Mouse (Mus musculus): ENCODE results near the gene Vmp1.

Gene Vmp1

DNA sequence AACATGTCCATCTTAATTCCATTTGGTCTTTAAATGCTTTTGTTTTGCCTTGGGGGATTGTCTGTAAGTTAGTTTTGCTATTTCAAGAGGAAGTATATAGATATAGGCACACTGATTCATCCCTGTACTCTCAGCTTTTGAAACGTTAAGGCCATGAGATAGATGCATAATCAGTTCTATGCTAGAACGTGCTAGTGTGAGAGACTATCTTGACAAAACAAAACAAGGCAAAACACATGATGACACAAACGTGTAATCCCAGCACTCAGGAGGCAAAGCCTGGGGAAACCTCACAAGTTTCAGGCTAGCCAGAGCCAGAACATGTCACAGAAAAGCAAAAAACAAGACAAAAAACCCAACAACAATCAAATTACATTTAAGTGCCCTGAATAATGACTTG, 10.9 kb downstream of the Vmp1 start:
- no peak for DNase-seq (ENCODE audit: low read depth, low spot score)

DNA sequence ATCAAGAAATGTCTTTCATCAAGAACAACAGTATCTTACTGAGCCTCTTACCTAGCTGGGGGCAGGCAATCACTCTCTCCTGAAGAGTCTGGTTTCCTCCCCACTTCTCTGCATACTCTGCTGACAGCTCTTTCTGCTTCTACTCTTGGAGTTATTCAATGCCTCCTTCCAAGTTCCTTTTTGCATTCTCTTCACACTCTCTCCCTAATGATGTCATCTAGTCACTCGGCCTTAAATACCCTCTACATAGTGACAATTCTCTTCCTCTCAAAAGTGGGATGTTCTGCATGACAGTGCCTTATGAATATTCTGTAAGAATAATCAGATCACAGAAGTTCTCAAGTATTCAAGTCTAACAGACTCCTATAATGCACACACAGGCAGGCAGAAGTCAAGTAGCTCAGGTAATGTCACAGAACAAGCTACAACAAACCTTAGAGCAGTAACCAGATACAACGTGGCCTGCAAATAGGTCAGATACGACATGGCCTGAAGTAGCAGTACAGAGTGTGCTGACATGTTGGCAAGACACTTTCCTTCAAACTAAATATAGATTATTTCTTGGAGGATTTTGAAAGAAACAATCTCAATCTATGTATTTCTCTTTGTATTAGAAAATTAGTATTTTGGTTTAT, 12.5 kb downstream of the Vmp1 start:
- DNase-seq (ENCODE audit: low read depth, low spot score) = no peak

DNA sequence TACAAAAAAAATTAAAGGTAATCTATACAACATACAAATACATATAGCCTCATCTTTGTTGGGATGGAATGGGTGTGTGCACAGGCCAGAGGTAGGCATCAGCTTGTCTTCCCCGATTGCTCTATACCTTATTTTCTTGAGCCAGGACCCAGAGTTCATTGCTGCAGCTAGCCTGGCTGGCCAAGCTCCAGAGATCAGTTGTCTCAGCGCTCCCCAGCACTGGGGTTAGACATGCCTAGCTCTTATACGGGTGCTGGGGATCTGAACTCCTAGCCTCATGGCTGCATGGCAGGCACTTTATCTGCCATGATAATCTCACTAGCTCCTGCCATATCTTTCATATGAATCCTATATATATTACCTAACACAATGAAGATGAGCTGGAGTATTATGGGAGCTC, 15.5 kb downstream of the Vmp1 start:
- DNase-seq (ENCODE audit: low read depth, low spot score) = no peak

DNA sequence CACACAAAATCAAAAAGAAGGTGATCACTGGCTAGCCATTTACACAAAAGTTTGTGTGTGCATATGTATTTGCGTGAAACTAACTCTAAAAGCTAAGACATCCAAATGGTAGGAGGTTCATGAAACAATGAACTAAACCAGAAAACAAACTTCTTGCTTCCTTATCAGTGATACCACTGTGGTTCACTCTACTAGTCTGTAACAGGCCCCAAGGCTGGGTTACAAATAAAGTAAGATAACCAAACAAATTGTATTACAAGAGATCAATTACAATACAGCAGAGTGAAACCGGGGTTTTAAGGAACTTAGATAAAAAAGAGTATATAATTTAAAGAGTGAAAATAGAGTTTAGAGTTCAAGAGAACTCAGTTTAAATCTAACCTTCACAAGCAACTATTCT, 16.1 kb downstream of the Vmp1 start:
- no peak for DNase-seq (ENCODE audit: low read depth, low spot score)

DNA sequence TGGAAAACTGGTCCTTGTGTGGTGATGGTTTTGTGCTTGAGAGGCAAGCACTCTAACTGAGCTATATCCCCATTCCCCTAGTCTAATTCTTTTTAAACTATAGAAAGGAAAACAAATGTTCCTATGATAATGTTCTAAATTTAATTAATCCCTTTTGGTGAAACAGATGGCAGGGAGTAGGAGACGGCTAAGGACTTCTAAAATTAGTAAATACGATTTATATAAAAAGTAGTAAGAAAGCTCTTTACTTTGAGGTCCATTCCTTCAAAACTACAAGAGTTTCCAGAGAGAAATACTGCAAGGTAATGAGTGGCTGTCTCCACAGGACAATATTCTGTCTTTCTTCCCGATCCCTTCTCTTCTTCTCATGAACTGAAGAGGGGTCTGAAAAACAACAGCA, 19.2 kb downstream of the Vmp1 start:
- no peak for DNase-seq (ENCODE audit: low read depth, low spot score)

DNA sequence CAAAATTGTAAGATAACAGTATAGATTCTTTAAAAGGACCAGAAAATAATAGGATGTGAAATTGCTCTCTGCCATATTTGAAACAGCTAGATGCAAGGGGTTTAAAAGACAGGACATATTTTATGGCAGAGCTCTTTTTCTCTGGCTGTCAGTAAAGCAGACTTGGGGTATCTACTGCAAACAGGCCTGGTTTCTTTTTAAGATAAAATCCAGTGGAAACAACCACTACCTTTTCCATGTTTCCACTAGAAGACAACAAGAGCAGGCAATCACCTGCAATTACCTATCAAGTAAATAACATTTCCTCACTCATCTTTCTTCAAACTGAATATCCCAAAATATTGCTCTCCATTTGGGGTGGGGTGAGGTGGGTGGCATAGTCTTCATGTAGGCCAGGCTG, 19.7 kb downstream of the Vmp1 start:
- no peak for DNase-seq (ENCODE audit: low read depth, low spot score)

DNA sequence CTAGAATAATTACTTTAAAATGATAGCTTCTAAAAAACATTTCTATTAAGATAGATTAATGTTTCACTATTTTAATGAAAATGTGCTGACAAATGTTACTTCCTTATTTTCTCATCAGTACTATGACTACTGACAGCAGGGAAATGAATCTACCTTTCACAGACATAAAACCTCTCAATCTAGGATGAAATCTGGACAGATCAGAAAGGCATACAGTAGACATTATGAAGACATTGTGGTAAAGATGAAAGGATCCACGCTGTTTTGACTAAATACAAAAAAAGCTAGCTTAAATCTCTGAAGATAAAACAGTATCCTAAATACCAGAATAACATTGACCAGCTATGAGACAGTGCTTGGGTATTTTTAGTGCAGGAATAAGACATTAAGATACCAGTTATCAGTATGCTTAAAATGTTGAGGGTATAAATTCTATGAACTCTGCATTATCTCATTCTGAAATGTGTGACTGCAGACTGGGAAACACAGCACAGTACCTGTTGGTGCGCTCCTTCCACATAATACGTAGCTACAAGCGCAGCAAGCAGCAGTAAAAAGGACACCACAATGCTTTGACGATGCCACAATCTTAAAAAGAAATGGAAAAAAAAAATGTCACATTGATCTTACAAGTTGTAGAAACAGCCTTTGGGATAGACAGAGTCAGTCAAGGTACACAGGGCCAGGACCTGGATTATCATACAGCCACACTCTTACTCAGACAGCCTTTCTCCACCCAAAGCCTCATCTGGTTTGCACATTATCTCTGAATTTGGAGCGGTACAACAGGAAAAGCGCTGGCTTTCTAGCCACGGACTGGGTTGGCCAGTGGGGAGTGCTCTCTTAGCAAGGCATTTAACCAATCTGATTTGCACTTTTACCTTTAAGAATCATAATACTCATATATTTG, 20.4 kb downstream of the Vmp1 start:
- DNase-seq (ENCODE audit: low read depth, low spot score) = no peak

DNA sequence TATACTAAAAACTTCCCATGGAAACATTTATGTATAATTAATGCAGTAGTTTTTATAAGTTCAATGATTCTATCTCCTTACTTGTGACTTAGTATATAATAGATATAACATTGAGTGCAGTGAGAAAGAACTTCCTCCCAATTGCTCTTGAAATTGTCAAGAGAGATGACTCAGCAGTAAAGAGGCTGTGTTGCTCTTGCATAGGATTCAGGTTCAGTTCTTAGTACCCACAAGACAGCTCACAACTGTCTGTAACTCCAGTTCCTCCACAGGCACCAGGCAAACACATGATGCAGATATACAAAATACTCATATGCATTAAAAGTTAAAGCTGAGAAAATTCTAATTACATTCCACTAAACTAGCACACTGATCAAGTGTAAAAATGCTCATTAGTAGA, 25.8 kb downstream of the Vmp1 start:
- DNase-seq (ENCODE audit: low read depth, low spot score) = no peak

DNA sequence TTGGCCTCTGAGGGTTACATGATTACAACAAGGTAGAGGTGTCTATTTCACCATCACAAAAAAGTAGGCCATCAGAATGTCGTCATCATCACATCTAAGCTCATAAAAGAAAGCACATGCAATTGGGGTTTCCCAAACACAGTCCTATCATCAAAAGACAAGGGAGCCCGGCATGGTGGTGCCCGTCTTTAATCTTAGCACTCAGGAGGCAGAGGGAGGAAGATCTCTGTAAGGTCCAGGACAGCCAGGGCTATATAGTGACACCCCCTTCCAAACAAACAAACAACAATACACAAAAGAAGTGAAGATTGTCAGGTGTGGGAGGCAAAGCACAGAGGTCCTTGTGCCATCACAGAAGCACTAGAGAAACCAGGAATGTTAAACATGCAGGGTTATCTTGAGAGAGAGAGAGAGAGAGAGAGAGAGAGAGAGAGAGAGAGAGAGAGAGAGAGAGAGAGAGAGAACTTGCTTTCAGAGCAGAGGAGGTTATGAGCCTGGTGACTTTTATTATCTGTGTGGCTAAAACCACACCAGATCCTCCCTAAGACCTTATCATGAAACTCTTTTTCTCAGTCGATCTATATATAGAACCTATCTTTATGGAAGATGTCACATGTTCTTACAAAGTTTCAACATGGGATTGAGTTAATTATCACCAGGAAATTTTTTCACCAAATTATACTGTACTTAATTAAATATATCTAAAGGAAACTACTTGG, 26.6 kb downstream of the Vmp1 start:
- no peak for DNase-seq (ENCODE audit: low read depth, low spot score)

DNA sequence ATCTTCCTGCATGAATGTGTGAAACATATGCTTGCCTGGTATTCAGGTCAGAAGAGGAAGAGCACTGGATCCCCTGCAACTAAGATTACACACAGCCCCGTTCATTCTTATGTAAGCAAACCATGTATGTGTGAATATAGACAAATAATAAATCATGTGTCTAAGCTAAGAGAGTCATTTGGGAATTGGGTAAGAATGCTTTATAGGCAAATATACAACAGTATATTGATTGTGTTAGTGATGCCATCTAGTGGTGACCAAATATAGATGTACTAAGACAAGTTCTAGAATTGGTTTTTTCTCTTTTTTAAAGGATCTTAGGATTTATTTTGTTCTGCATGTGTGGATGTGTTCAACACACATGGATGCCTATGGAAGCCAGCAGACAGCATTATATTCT, 28.0 kb downstream of the Vmp1 start:
- DNase-seq (ENCODE audit: low read depth, low spot score) = peak; percentile 34

DNA sequence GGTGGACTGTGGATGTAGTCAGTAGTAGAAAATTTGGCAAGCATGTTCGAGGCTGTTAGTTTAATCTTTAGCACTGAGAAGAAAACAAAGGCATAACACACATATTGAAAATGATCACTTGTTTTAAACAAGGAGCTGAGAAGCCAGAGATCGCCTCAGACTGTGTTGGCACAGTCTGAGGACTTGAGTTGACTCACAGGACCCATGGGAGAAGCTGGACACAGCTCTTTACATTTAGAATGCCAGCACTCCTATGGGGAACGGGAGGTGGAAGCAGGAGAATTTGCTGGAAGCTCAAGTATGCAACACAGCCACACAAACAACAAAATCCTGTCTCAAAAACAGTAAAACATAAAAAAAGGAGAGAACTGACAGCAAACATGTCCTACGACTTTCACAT, 29.5 kb downstream of the Vmp1 start:
- no peak for DNase-seq (ENCODE audit: low read depth, low spot score)

DNA sequence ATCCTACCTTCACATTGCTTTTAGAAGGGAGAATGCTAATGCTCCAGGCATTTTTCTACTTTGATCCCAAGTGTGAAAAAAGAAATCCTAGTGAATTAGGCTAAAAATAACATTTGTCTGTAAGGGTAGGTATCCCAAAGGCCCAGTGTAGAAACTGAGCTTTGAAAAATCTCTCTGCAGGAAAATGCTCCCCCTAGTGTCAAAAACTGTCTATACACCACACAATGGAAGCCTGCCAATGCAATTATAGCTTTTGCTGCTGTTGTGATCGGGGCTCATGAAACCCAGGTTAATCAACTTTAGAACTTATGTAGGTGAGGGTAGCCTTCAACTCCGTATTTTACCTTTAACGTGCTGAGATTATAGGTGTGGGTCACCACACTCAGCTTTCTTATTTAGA, 30.2 kb downstream of the Vmp1 start:
- DNase-seq (ENCODE audit: low read depth, low spot score) = peak; percentile 43

DNA sequence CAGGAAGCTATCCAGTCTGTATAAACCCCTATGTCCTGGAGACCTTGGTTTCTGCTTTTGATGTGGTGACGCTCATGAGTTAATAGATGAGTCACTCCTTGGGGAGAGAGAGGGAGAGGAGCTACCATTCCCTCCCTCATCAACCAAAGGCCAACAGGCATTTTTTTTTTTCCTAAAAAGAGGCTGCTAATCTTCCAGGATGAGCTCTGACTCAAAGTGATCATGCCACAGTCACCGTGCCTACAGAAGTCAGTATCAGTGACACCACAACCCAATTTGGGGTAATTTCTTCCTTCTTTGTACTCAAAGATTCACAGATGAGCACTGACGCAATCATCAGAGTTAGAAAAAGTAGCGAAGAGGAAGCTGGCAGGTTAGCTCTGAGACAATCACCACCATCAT, 31.1 kb downstream of the Vmp1 start:
- DNase-seq (ENCODE audit: low read depth, low spot score) = no peak

DNA sequence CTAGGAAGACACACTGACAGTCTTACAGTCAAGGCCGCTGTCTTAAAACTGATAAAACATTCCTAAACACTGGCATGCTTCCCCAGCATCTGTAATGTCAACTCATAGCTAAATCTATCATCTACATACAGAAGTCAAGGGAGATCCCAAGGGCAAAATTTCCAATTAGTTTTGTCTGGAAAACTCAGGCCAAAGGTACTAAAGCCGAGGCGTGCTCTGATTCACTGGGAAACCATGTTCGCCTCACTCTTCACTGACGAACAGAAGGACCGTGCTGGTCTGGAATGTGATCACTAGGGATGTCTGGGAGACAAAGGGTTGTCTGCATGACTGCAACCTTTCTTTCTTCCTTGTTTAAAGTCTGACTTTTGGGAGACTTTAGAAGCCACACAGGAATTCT, 33.0 kb downstream of the Vmp1 start:
- no peak for DNase-seq (ENCODE audit: low read depth, low spot score)

DNA sequence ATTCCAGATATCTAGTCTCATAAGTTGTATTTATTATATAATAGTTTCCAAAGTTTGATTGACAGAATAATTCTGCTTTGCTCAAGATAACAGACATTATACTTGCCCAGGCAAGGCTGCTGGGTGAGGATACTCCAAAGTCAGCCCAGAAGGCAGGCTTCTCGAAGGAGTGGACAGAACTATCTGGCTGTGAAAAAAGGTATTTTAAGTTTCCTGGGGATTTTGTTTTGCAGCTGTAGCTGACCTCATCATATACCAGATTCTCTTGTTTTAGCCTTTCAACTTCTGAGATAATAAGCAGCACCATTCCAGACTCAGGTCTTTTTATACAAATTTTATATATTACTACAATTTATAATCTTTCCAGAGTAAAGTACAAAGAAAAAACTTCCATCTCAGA, 34.1 kb downstream of the Vmp1 start:
- no peak for DNase-seq (ENCODE audit: low read depth, low spot score)

DNA sequence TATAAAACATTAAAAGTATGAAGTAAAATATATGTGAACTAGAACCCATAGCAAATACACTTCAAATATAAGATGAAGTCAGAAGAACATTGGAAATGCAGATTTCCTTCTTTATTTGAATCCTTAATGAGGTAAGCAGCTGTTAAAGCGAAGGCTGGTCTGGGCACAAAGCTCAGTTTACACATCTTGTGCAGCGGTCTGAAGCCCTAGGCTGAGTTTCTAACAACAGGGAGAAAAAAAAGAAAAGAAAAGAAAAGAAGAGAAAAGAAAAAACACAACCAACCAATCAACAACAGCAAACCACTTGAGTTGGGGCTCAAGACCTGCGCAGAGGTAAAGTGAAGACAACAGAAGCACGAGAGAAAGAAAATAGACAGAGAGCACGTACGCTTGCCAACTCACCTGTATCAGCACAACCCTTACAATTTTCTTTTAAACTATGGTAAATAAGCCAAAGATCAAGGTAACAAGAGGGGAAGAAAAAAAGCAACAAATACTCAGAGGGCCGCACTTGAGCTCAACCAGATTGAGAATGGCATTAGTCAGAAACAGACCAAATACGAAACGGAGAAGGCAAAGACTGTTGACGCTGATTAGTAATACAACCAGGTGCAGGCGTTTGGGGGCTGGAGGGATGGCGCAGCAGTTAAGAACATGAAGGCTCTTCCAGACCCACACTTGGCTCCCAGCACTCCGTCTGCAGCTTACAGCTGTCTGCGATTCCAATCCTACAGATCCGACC, 35.8 kb downstream of the Vmp1 start:
- no peak for DNase-seq (ENCODE audit: low read depth, low spot score)

DNA sequence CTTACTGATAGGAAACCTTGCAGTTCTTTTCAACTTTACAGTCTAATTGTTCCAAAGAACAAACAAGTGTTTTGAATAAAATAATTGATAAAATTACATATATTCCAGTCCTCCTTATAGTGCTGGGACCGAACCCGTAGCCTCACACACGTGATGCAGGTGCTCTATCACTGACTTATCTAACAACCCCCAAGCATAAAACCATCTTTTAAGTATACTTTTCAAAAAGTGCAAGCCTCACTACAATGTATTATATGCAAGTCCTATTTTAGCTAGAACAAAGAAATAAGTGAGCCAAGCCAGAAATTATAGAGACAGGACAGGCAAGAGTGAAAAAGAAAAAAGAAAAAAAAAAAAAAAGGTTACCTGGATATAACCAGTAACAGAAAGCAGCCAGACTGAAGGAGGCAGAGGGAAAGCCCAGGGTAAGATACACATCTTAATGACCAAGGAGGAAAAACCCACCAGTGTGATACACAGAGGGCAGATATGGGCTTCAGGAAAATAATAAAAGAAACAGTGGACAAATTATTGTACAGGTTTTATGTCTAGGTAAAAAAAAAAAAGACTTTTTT, 36.7 kb downstream of the Vmp1 start:
- no peak for DNase-seq (ENCODE audit: low read depth, low spot score)

DNA sequence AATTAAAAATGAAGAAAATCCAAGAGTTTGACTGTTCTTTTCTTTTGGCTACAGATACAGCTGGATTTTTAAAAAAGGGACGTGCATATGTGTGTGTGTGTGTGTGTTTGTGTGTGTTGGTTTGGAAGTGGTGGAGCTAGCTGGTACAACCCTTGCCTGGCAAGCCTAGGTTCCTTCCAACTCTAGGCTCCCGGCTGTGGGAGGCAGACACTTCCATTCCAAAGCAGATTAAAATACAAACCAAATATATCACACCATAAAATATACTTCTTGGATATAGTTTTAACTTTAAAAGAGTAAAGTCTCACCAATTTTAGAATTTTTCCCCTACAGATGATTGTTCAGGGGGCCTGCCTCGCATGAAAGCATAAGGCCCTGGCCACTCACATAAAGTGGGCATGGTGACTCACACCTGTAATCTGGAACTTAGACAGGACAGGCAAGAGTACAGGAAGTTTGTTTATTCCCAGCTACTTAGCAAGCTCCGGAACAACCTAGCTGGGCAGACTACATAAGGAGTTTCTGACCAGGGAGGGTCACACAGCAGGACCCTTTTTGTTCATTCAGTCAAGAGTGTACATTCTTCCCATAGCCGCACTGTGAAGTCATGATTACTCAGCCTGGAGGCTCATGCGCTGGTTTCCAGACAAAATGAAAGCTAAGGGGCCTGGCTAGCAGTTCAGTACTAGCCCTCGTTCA, 37.4 kb downstream of the Vmp1 start:
- peak; percentile 31 for DNase-seq (ENCODE audit: low read depth, low spot score)

DNA sequence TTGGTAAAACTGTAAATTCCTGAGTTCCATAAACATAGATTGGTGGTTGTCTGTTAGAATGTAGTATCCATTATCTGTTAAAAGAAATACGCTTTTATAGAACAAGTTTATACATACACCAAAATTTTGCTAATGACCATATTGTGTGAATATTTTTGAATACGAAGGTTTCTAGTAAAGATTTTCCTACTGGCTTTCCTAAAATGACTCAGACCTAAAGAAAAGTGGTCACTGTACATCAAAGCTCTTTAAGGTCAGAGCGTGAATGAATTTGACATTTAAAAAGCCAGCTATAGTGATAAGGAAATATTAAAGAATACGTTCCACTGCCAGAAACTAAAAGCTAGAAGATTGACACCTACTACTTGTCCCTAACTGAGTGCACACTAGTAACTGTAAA, 39.1 kb downstream of the Vmp1 start:
- DNase-seq (ENCODE audit: low read depth, low spot score) = no peak

DNA sequence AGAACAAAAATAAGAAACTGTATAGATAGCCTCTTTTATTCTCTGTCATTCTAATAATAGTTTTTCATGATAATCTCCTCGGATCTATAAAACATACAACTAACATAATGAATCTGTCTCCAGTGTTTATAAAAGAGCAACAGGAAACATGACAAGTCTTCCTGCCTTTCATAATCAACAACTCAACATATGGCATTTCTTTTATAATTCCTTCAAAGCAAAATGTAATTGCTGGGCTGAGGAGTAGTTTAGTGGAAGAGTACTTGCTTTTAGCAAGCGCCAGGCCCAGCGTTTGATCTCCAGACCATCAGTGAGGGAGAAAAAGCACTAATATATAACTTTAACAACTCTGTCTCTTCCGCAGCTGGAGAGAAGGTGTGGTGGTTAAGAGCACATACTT, 41.9 kb downstream of the Vmp1 start:
- no peak for DNase-seq (ENCODE audit: low read depth, low spot score)

DNA sequence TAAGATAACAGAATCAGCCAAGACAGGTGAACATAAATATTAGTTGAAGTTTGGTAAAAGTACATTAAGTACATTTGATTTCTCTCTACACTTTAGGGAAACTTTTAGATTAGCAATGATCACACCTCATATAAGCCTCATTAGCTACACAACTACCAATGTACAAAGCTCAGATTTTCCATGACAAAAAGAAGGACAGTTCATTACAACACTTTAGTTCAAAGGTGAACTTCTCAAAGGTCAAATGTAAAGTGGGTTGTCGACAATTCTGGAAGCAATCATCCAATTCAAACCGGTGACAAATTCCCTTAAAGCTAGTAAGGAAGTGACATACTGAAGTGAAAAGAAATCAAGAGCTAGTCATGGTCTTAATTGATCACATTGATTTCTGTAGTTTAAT, 45.9 kb downstream of the Vmp1 start:
- peak; percentile 16 for DNase-seq (ENCODE audit: low read depth, low spot score)
